Comparison of ENCODE assay signal across 9 mouse cellular contexts in genomic region chr8:57353346-57354305, GRCm38 (mm10). TPM values are rescaled to one million over a fixed set of nuclear protein-coding genes. Genes with fewer than 3 reads are reported as not detected.
A peak's percentile ranks its signal among the peaks of the same experiment; 100 is the strongest.
DNase-seq lines count a peak whose midpoint lies in the region; ATAC-seq and TF ChIP-seq lines count a peak whose summit lies in the region.
"Had no signal": no experiment of that assay in that cellular context is flagged by ENCODE, and none has a peak within 500 bp of the region (broad histone marks: within the 10 kb centered on the region; RNA-seq: fewer than 3 reads in every experiment).

No protein-coding gene starts in this region.

- no peak overlapping the region for H3K27ac ChIP-seq in ES-Bruce4 (ENCODE audit: insufficient read depth, low read length)
- H3K27ac ChIP-seq in forebrain, embryonic 13.5 days, result no peak overlapping the region
- H3K27ac ChIP-seq in hindbrain, postnatal 0 days, result no peak overlapping the region
- no peak overlapping the region for H3K27ac ChIP-seq in liver, embryonic 15.5 days (replicated peaks)
- H3K27ac ChIP-seq: macrophage had no signal

- peak overlapping the region; percentile 38 for H3K4me3 ChIP-seq in ES-Bruce4 (ENCODE audit: low read depth, low read length)
- H3K4me3 ChIP-seq in forebrain, embryonic 13.5 days, result peak overlapping the region; percentile 39
- peak overlapping the region; percentile 43 for H3K4me3 ChIP-seq in hindbrain, postnatal 0 days (ENCODE audit: low read length)
- 0 out of 2 replicates have a peak overlapping the region, but pooled peaks have one; percentile 5 for H3K4me3 ChIP-seq in liver, embryonic 15.5 days (replicated peaks)

- no peak for DNase-seq in cerebellum, adult 9-10 months
- peak; percentile 87 for DNase-seq in hindbrain, postnatal 0 days (ENCODE audit: low spot score)
- peak; percentile 88 for DNase-seq in retina, embryonic 14.5 days (ENCODE audit: low spot score)

- peak overlapping the region; percentile 65 for H3K4me2 ChIP-seq in forebrain, embryonic 13.5 days
- H3K4me2 ChIP-seq in hindbrain, postnatal 0 days (ENCODE audit: low read depth, low read length), result peak overlapping the region; percentile 81
- H3K4me2 ChIP-seq in liver, embryonic 15.5 days, result peak overlapping the region; percentile 33; the same call in 1 of the 2 replicates

- TF ChIP-seq CTCF in ES-Bruce4 (IDR thresholded peaks at IDR 0.05; ENCODE audit: low read depth, low read length), result peak; percentile 63
- TF ChIP-seq CTCF in hindbrain, postnatal 0 days (IDR thresholded peaks at IDR 0.05; ENCODE audit: low read depth), result peak; percentile 81

- H3K9me3 ChIP-seq in ES-Bruce4 (replicated peaks; ENCODE audit: control insufficient read depth, insufficient read depth, low read length, poor library complexity, severe bottlenecking), result no peaks in the 10 kb centered on the region
- no peaks in the 10 kb centered on the region for H3K9me3 ChIP-seq in forebrain, embryonic 13.5 days (replicated peaks)
- no peaks in the 10 kb centered on the region for H3K9me3 ChIP-seq in hindbrain, postnatal 0 days (ENCODE audit: low read length)
- no peaks in the 10 kb centered on the region for H3K9me3 ChIP-seq in liver, embryonic 15.5 days (replicated peaks)

- TF ChIP-seq EP300 in ES-Bruce4 (IDR thresholded peaks at IDR 0.05; ENCODE audit: insufficient read depth, low read depth, low read length), result no peak

- no peak for TF ChIP-seq POLR2A in ES-Bruce4 (IDR thresholded peaks at IDR 0.05; ENCODE audit: insufficient read depth, low read length)

- no peak overlapping the region for H3K9ac ChIP-seq in ES-Bruce4 (ENCODE audit: low read depth, poor library complexity, severe bottlenecking)
- H3K9ac ChIP-seq in forebrain, embryonic 13.5 days, result peak overlapping the region; percentile 58
- peak overlapping the region; percentile 49; the same call in 1 of the 2 replicates for H3K9ac ChIP-seq in hindbrain, postnatal 0 days (replicated peaks; ENCODE audit: low read length)
- no peak overlapping the region for H3K9ac ChIP-seq in liver, embryonic 15.5 days

- peaks cover 23% of the 10 kb centered on the region for H3K27me3 ChIP-seq in ES-Bruce4 (ENCODE audit: control insufficient read depth, insufficient read depth, low read length, poor library complexity, severe bottlenecking)
- peaks cover 68% of the 10 kb centered on the region for H3K27me3 ChIP-seq in forebrain, embryonic 13.5 days
- H3K27me3 ChIP-seq in hindbrain, postnatal 0 days (ENCODE audit: insufficient read depth, low read length), result peaks cover 45% of the 10 kb centered on the region
- peaks cover 65% of the 10 kb centered on the region for H3K27me3 ChIP-seq in liver, embryonic 15.5 days

- H3K36me3 ChIP-seq in ES-Bruce4 (ENCODE audit: control insufficient read depth, insufficient read depth, low read length, poor library complexity, severe bottlenecking), result no peaks in the 10 kb centered on the region
- no peaks in the 10 kb centered on the region for H3K36me3 ChIP-seq in forebrain, embryonic 13.5 days (ENCODE audit: poor library complexity, severe bottlenecking)
- H3K36me3 ChIP-seq in hindbrain, postnatal 0 days (ENCODE audit: insufficient read depth, low read length), result no peaks in the 10 kb centered on the region
- no peaks in the 10 kb centered on the region for H3K36me3 ChIP-seq in liver, embryonic 15.5 days (replicated peaks)

- 0 out of 2 replicates have a peak, but pooled peaks have one; percentile 20 for ATAC-seq in cerebellum, adult (ENCODE audit: insufficient number of reproducible peaks, low FRiP score, low TSS enrichment)
- ATAC-seq in forebrain, embryonic 13.5 days, result peak; percentile 96
- ATAC-seq in hindbrain, postnatal 0 days, result peak; percentile 97
- no peak for ATAC-seq in liver, embryonic 15.5 days (ENCODE audit: insufficient read depth)
- ATAC-seq in inflammation-experienced regulatory T-cells, adult 6 months, result no peak

- H3K4me1 ChIP-seq in ES-Bruce4 (ENCODE audit: control insufficient read depth, insufficient read depth, low read length), result no peaks in the 10 kb centered on the region
- peaks cover 10% of the 10 kb centered on the region; the same call in 1 of the 2 replicates for H3K4me1 ChIP-seq in forebrain, embryonic 13.5 days
- no peaks in the 10 kb centered on the region for H3K4me1 ChIP-seq in hindbrain, postnatal 0 days (ENCODE audit: insufficient read depth, low read length)
- H3K4me1 ChIP-seq in liver, embryonic 15.5 days (replicated peaks), result no peaks in the 10 kb centered on the region

- 1% methylated on average over 37 of the region's 37 CpGs for WGBS in forebrain, embryonic 13.5 days
- WGBS in hindbrain, postnatal 0 days, result 2% methylated on average over 36 of the region's 37 CpGs
- WGBS in liver, embryonic 15.5 days (ENCODE audit: insufficient replicate concordance), result 4% methylated on average over 37 of the region's 37 CpGs

RNA-seq across cellular contexts. Expression of gene Hand2, which starts 32.8 kb away (rescaled TPM):
- 0.29 TPM in 1 of 2 replicates, not detected in the other for polyA plus RNA-seq in ES-Bruce4 (2011; ENCODE audit: insufficient read depth, insufficient read length, low read depth, missing spikeins)
- polyA plus RNA-seq in forebrain, embryonic 13.5 days (2015; fragmentation: Nextera tagmentation; extraction: Ambion mirVana), result not detected in 2 replicates
- not detected in 2 replicates for total RNA-seq in hindbrain, postnatal 0 days (2014; rRNA removed)
- polyA plus RNA-seq in hindbrain, postnatal 0 days (2015; fragmentation: Nextera tagmentation; extraction: Ambion mirVana), result not detected in 2 replicates
- polyA plus RNA-seq in liver, embryonic 15.5 days (2015; fragmentation: Nextera tagmentation; extraction: Ambion mirVana), result 0.39 and 0.51 TPM in 2 replicates
- not detected for polyA plus RNA-seq in inflammation-experienced regulatory T-cells, adult 6 months (2017; shearing (Covaris generic))
- polyA plus RNA-seq: macrophage had no signal

Comparison
In these comparisons a context has a peak if more than half of its experiments do, and no peak if none do; other contexts are left out.
1. ATAC-seq: peak in cerebellum, adult (single experiment), forebrain, embryonic 13.5 days (single experiment) and hindbrain, postnatal 0 days (single experiment); none in liver, embryonic 15.5 days (single experiment) and inflammation-experienced regulatory T-cells, adult 6 months (single experiment).
2. H3K9ac ChIP-seq: peak in forebrain, embryonic 13.5 days (single experiment) and hindbrain, postnatal 0 days (single experiment); none in ES-Bruce4 (single experiment) and liver, embryonic 15.5 days (single experiment).
3. Peak in every context shown above with its lines, with median percentiles within 50 percentile points of each other: H3K4me3 ChIP-seq and H3K4me2 ChIP-seq.